Mouse (Mus musculus) forebrain, embryonic 11.5 days (tissue): ENCODE measurements at regions not wholly inside any gene's neighbourhood (a gene's known extent, or its start where the extent isn't known, plus 50 kb on each side); places are given as distances from the start of the nearest gene placed in this dataset.

Experiments
- ATAC-seq: fragments of 200-750 bp; cut with Nextera tagmentation; replicated peaks from 2 replicates; pipeline ENCODE4 v1.8.0; 2017; ENCODE audit warnings: moderate TSS enrichment; ENCODE audit not compliant: low FRiP score
- DNase-seq: peaks from one replicate; pipeline ENCODE4 v3.0.0-alpha.2; 2017; ENCODE audit warnings: low spot score
- H3K27ac ChIP-seq: fragments of 300-500 bp; sonication (generic); 2 replicates; pipeline ENCODE4 v1.5.1; 2014; ENCODE audit warnings: low read depth, low read length
- H3K27me3 ChIP-seq: fragments of 300-500 bp; sonication (generic); 2 replicates; pipeline ENCODE4 v1.6.1; 2014; ENCODE audit warnings: mild to moderate bottlenecking, low read length, mixed read lengths; ENCODE audit not compliant: control insufficient read depth, insufficient read depth
- H3K36me3 ChIP-seq: fragments of 300-500 bp; sonication (generic); 2 replicates; pipeline ENCODE4 v1.6.1; 2014; ENCODE audit warnings: mild to moderate bottlenecking, low read length, moderate library complexity, mixed read lengths; ENCODE audit not compliant: control insufficient read depth, insufficient read depth
- H3K4me1 ChIP-seq: fragments of 300-500 bp; sonication (generic); replicated peaks from 2 replicates; pipeline ENCODE4 v1.6.1; 2014; ENCODE audit warnings: low read length, mixed read lengths; ENCODE audit not compliant: control insufficient read depth, insufficient read depth
- H3K4me2 ChIP-seq: fragments of 300-500 bp; sonication (generic); 2 replicates; pipeline ENCODE4 v1.6.1; 2014; ENCODE audit warnings: low read depth, mild to moderate bottlenecking, low read length, moderate library complexity, mixed read lengths; ENCODE audit not compliant: severe bottlenecking
- H3K4me3 ChIP-seq: fragments of 300-500 bp; sonication (generic); 2 replicates; pipeline ENCODE4 v1.5.1; 2014; ENCODE audit warnings: low read depth, low read length
- H3K9ac ChIP-seq: fragments of 300-500 bp; sonication (generic); 2 replicates; pipeline ENCODE4 v1.6.1; 2014; ENCODE audit warnings: low read length
- H3K9me3 ChIP-seq: fragments of 300-500 bp; sonication (generic); 2 replicates; pipeline ENCODE4 v1.6.1; 2016; ENCODE audit warnings: low read length, mixed read lengths; ENCODE audit not compliant: control insufficient read depth
- WGBS: fragments of 180-500 bp; shearing (Covaris S2); extraction: QIAGEN DNeasy Blood & Tissue Kit; methylation state at CpG from one replicate; pipeline ENCODE4 v1.1.7; 2014; 5-methylcytosine and 5-hydroxymethylcytosine counted together

DNA sequence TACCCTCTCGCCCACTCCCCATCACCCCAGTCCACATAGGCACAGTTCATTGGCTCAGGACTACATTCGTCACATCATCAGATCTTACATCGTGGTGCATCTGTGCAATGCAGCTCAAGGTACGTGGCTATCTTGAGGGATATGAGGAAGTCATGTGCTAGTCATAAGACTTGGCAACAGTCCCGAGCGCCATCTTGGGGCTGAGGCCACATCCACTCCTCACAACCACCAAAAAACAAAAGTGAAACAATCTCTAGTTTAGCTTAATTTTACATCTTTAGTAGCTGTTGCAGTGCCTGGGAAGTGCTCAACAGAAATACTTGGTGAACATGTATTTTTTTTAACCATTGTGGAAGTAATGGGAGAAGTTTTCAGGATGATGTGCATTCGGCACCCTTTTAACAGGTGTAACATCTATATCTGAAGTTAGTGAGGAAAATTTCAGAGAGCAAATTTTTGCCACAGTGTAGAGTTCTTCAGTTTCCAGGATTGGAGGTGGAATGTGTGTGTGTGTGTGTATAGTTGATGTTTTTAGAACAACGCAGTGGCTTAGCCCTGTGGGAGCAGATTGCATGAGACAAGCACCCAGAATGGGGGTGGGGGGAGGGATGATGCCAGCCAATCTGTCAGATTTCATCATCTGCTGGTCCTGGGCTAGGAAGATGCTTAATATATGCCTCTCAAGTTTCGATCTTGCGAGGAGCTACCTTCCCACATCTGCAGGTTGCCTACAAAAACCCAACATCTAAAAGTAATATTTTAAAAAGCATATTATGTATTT, 716.4 kb upstream of the 4930444P10Rik start:
- no peak overlapping the region for H3K9ac ChIP-seq
- 92% methylated on average over 10 of the region's 10 CpGs for WGBS
- no peak overlapping the region for H3K4me3 ChIP-seq
- H3K36me3 ChIP-seq, result no peaks in the 10 kb centered on the region
- H3K27ac ChIP-seq, result no peak overlapping the region
- H3K4me1 ChIP-seq, result no peaks in the 10 kb centered on the region
- no peaks in the 10 kb centered on the region for H3K9me3 ChIP-seq
- no peak for ATAC-seq
- no peaks in the 10 kb centered on the region for H3K27me3 ChIP-seq
- H3K4me2 ChIP-seq, result no peak overlapping the region
- no peak for DNase-seq

DNA sequence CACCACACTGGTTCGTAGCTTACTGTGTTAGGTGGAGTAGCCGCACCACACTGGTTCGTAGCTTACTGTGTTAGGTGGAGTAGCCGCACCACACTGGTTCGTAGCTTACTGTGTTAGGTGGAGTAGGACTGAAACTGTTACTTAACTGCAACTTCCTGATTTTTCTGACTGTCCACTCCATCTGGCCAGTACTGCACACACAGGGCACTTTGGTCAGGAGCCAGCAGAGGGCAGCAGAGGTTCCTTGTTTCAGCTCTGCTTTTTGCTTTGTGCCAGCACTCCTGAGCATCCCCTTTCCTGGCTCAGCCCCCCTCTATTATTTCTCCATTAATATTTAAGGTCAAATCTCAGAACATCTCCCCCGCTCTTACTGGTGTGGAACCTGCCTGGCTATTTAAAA, 705.2 kb upstream of the 4930444P10Rik start:
- no peak overlapping the region for H3K27ac ChIP-seq
- 75% methylated on average over 6 of the region's 6 CpGs for WGBS
- peak; percentile 84 for DNase-seq
- H3K9ac ChIP-seq, result no peak overlapping the region
- no peak overlapping the region for H3K4me3 ChIP-seq
- no peaks in the 10 kb centered on the region for H3K4me1 ChIP-seq
- H3K9me3 ChIP-seq, result no peaks in the 10 kb centered on the region
- ATAC-seq, result peak; percentile 86
- H3K36me3 ChIP-seq, result no peaks in the 10 kb centered on the region
- no peak overlapping the region for H3K4me2 ChIP-seq
- H3K27me3 ChIP-seq, result no peaks in the 10 kb centered on the region

DNA sequence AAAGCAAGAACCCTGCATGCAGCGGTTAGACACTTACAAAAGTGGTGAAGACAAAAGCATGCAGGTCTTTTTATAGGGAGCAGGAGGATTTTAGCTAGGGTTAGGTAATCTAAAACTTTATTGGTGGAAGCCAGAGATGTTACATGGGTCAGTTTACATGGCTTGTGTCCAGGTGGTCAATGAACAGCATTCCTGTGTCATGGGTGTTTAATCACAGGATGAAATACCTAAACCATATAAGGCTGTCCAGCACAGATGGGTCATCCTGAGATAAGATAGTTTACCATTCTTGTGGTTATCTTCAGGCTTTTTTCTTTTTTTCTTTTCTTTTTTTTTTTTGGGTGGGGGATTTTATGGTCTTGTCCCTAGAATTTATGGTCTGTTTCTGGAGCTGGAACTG, 703.3 kb upstream of the 4930444P10Rik start:
- Histone ChIP-seq H3K27ac (no peak overlapping the region), H3K4me2 (no peak overlapping the region), H3K9ac (no peak overlapping the region), H3K4me3 (no peak overlapping the region), H3K27me3 (no peaks in the 10 kb centered on the region), H3K9me3 (no peaks in the 10 kb centered on the region), H3K36me3 (no peaks in the 10 kb centered on the region), H3K4me1 (no peaks in the 10 kb centered on the region)
- no peak for DNase-seq
- 94% methylated on average over 1 of the region's 1 CpGs for WGBS
- no peak for ATAC-seq

DNA sequence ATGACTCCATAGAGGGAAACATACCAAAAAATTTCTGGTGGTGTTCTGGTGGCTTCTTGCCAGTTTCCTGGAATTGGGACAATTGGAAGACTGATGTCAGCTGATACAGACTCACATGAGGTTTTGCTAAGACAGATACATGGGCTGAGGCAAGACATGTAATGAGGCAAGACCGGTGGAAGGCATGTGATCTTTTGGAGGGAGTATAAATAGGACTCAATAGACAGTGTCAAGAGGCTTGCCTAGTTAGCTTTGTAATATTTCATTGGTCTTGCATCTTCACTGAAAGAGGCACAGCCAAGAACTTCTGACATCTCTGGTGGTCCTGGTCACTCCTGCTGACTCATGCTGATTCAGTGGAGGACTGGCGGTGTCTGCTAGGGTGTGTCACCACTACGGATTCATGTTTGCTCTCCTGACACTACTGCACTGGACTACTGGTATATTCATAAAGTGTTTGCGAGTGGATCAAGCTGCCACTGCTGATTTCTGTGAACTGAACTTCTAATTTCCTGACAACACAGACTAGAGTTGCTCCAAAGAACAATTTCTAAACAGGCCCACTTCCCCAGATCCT, 697.7 kb upstream of the 4930444P10Rik start:
- ATAC-seq, result no peak
- Histone ChIP-seq H3K27ac (no peak overlapping the region), H3K9ac (no peak overlapping the region), H3K4me2 (no peak overlapping the region), H3K4me3 (no peak overlapping the region), H3K4me1 (no peaks in the 10 kb centered on the region), H3K9me3 (no peaks in the 10 kb centered on the region), H3K27me3 (no peaks in the 10 kb centered on the region), H3K36me3 (no peaks in the 10 kb centered on the region)
- DNase-seq, result no peak
- WGBS, result 90% methylated on average over 4 of the region's 4 CpGs

DNA sequence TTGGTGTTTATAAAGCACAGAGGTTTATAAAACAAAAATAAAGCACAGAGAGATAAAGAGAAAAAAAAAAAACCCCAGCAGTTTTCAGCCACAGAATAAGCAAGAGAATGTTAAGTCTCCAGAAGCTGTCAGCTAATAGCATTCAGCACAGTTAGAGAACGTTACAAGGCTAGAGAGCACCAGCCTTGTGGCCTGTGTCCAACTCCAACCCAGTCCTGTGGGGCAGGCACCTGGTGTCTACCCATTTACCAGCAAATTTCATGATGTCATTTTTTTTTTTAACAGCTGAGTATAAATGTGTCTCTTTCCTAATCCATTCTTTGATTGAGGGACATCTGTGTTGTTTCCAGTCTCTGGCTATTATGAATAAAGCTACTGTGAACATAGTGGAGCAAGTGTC, 686.7 kb upstream of the 4930444P10Rik start:
- 74% methylated on average over 1 of the region's 1 CpGs for WGBS
- H3K27me3 ChIP-seq, result no peaks in the 10 kb centered on the region
- no peak overlapping the region for H3K27ac ChIP-seq
- no peak overlapping the region for H3K4me2 ChIP-seq
- H3K4me1 ChIP-seq, result no peaks in the 10 kb centered on the region
- H3K9ac ChIP-seq, result no peak overlapping the region
- no peaks in the 10 kb centered on the region for H3K9me3 ChIP-seq
- no peak for ATAC-seq
- DNase-seq, result no peak
- H3K4me3 ChIP-seq, result no peak overlapping the region
- no peaks in the 10 kb centered on the region for H3K36me3 ChIP-seq

DNA sequence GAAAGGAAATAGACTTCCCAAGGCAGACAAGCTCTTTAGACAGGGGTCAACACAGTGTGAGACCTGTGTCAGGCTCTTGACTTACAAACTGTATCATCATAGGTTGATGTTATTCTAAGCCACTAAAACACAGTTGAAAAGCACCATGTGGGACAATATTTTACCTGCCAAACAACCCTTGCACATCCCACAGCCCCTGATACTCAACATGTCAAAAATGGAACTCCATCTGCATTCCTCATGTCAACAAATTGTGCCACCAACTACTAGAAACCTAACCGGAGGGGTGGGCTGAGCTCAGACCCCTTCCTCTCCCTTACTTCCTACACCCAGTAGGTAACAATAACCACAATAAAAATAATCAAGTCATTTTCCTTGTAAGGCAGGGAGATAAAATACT, 667.8 kb upstream of the 4930444P10Rik start:
- WGBS, result 97% methylated on average over 1 of the region's 1 CpGs
- no peaks in the 10 kb centered on the region for H3K36me3 ChIP-seq
- no peaks in the 10 kb centered on the region for H3K4me1 ChIP-seq
- no peak overlapping the region for H3K27ac ChIP-seq
- H3K27me3 ChIP-seq, result no peaks in the 10 kb centered on the region
- no peak overlapping the region for H3K4me3 ChIP-seq
- H3K9ac ChIP-seq, result no peak overlapping the region
- DNase-seq (no peak), ATAC-seq (no peak)
- H3K4me2 ChIP-seq, result no peak overlapping the region
- no peaks in the 10 kb centered on the region for H3K9me3 ChIP-seq
